Mouse (Mus musculus) E14TG2a.4 (cell line): ENCODE data around the gene Zg16.

Experiments used
- CTCF ChIP-seq: conservative IDR thresholded peaks from 2 replicates; pipeline ENCODE4 v1.5.1; 2014; ENCODE audit warnings: low read length
- NANOG ChIP-seq: IDR thresholded peaks from 2 replicates; pipeline ENCODE4 v1.6.1; 2014; ENCODE audit warnings: borderline replicate concordance, low read length, mixed read lengths

DNA sequence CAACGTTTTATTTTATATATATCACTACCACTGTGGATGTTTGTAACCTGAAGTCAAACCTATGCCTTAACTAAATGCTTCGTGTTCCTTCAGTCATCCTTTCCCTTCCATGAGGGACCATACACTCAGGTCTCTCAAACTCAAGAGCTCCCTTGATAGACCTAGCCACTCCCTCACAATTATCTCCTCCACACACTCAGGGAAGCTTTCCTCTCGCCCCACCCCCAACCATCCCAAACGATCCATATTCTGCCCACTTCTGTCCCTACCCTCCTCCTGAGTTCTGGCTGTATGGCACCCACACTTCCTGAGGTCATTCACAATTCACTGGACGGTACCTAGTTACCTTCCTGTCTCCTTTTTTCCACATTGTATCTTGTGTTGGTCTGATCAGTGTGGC lies 11.4 kb upstream of the Zg16 start:
- TF ChIP-seq CTCF (no peak), NANOG (no peak)
